ENCODE assay signal across 19 mouse cellular contexts in genomic region chr5:22153601-22154000, GRCm38 (mm10).
A peak's percentile ranks its signal among the peaks of the same experiment; 100 is the strongest.
DNase-seq lines count a peak whose midpoint lies in the region; ATAC-seq lines count a peak whose summit lies in the region.
"Had no signal": no experiment of that assay in that cellular context is flagged by ENCODE, and none has a peak within 500 bp of the region (broad histone marks: within the 10 kb centered on the region; RNA-seq: fewer than 3 reads in every experiment).

No protein-coding gene starts in this region.

- peak; percentile 83 for ATAC-seq in midbrain, embryonic 16.5 days
- ATAC-seq in kidney, embryonic 14.5 days (ENCODE audit: low FRiP score, low TSS enrichment) = no peak
- ATAC-seq: intestine, embryonic 16.5 days had no signal

- H3K4me1 ChIP-seq in midbrain, embryonic 16.5 days (ENCODE audit: control insufficient read depth, insufficient read depth, low read length) = peaks cover 16% of the 10 kb centered on the region
- H3K4me1 ChIP-seq in kidney, embryonic 14.5 days (ENCODE audit: control insufficient read depth, insufficient read depth, low read length) = no peaks in the 10 kb centered on the region
- H3K4me1 ChIP-seq: limb, embryonic 13.5 days; liver, embryonic 15.5 days; stomach, embryonic 15.5 days had no signal

- H3K4me3 ChIP-seq in midbrain, embryonic 16.5 days (ENCODE audit: low read depth, low read length) = no peak overlapping the region
- H3K4me3 ChIP-seq in kidney, embryonic 14.5 days (ENCODE audit: low read length) = no peak overlapping the region
- H3K4me3 ChIP-seq: embryonic facial prominence, embryonic 10.5 days; left cerebral cortex, adult 2 months; limb, embryonic 13.5 days; liver, embryonic 15.5 days; stomach, embryonic 15.5 days had no signal

- no peak overlapping the region for H3K4me2 ChIP-seq in midbrain, embryonic 16.5 days (ENCODE audit: low read length)
- H3K4me2 ChIP-seq in kidney, embryonic 14.5 days (replicated peaks; ENCODE audit: low read depth, low read length) = no peak overlapping the region
- H3K4me2 ChIP-seq: heart, embryonic 11.5 days; limb, embryonic 13.5 days; liver, embryonic 15.5 days; stomach, embryonic 15.5 days had no signal

- H3K9ac ChIP-seq in midbrain, embryonic 16.5 days (ENCODE audit: low read depth, low read length) = no peak overlapping the region
- no peak overlapping the region for H3K9ac ChIP-seq in kidney, embryonic 14.5 days (ENCODE audit: low read depth, low read length)
- H3K9ac ChIP-seq: limb, embryonic 13.5 days; liver, embryonic 15.5 days; stomach, embryonic 15.5 days had no signal

- H3K27me3 ChIP-seq in midbrain, embryonic 16.5 days (ENCODE audit: control insufficient read depth, insufficient read depth, low read depth, low read length) = no peaks in the 10 kb centered on the region
- no peaks in the 10 kb centered on the region for H3K27me3 ChIP-seq in kidney, embryonic 14.5 days (ENCODE audit: control insufficient read depth, insufficient read depth, low read length)
- H3K27me3 ChIP-seq: limb, embryonic 13.5 days; liver, embryonic 15.5 days; stomach, embryonic 15.5 days had no signal

- intact Hi-C loops in left cerebral cortex, postnatal 4 days (cut with DNase I) = loop anchor here (10.0 kb wide), 1 partner anchor 321 kb away; no protein-coding TSS in a partner anchor

- WGBS in midbrain, embryonic 16.5 days = 14% methylated on average over 6 of the region's 6 CpGs
- 64% methylated on average over 6 of the region's 6 CpGs for WGBS in kidney, embryonic 14.5 days

- H3K36me3 ChIP-seq in midbrain, embryonic 16.5 days (ENCODE audit: control insufficient read depth, insufficient read depth, low read length) = no peaks in the 10 kb centered on the region
- H3K36me3 ChIP-seq in kidney, embryonic 14.5 days (ENCODE audit: control insufficient read depth, insufficient read depth, low read length) = no peaks in the 10 kb centered on the region
- H3K36me3 ChIP-seq: embryonic facial prominence, embryonic 10.5 days; limb, embryonic 13.5 days; liver, embryonic 15.5 days; stomach, embryonic 15.5 days had no signal

- DNase-seq in left cerebral cortex, postnatal 4 days = peak; percentile 71
- DNase-seq in left cerebral cortex, adult 9 months (ENCODE audit: low spot score in 2 of 2) = no peak
- DNase-seq in cerebellum, adult 11-12 months = peak; percentile 91
- peak; percentile 78 to 81 for DNase-seq in cerebellum, postnatal 36 days
- DNase-seq in adrenal gland, adult 18-20 months (ENCODE audit: low spot score in 2 of 2) = no peak
- no peak for DNase-seq in lung, postnatal 10 days
- DNase-seq: adrenal gland, postnatal 14 days; gastrocnemius, postnatal 25 days; lung, postnatal 14 days had no signal

- no peaks in the 10 kb centered on the region for H3K9me3 ChIP-seq in midbrain, embryonic 16.5 days (replicated peaks; ENCODE audit: control insufficient read depth, low read length, poor library complexity, severe bottlenecking)
- no peaks in the 10 kb centered on the region for H3K9me3 ChIP-seq in kidney, embryonic 14.5 days (ENCODE audit: control insufficient read depth, low read length)
- H3K9me3 ChIP-seq: embryonic facial prominence, embryonic 10.5 days; limb, embryonic 13.5 days; liver, embryonic 15.5 days; stomach, embryonic 15.5 days had no signal

- H3K27ac ChIP-seq in midbrain, embryonic 16.5 days (ENCODE audit: low read length) = peak overlapping the region; percentile 64
- no peak overlapping the region for H3K27ac ChIP-seq in kidney, embryonic 14.5 days (ENCODE audit: low read depth, low read length)
- H3K27ac ChIP-seq: embryonic facial prominence, embryonic 10.5 days; kidney, postnatal 0 days; left cerebral cortex, adult 2 months; limb, embryonic 13.5 days; liver, embryonic 15.5 days; stomach, embryonic 15.5 days had no signal

Comparison
In these comparisons a context has a peak if more than half of its experiments do, and no peak if none do; other contexts are left out.
1. DNase-seq: peak in left cerebral cortex, postnatal 4 days (single experiment), cerebellum, adult 11-12 months (single experiment) and cerebellum, postnatal 36 days (2 of 2); none in left cerebral cortex, adult 9 months (0 of 2), adrenal gland, adult 18-20 months (0 of 2) and lung, postnatal 10 days (single experiment).